Mouse (Mus musculus) heart, embryonic 10.5 days (tissue): ENCODE measurements at regions not wholly inside any gene's neighbourhood (a gene's known extent, or its start where the extent isn't known, plus 50 kb on each side); places are given as distances from the start of the nearest gene placed in this dataset.

ENCODE experiments used
- DNase-seq: peaks from one replicate; pipeline ENCODE4 v3.0.0-alpha.2; 2017; ENCODE audit warnings: low spot score
- H3K27ac ChIP-seq: fragments of 300-500 bp; sonication (generic); 2 replicates; pipeline ENCODE4 v1.5.1; 2016; ENCODE audit warnings: mild to moderate bottlenecking
- H3K27me3 ChIP-seq: fragments of 300-500 bp; sonication (generic); 2 replicates; pipeline ENCODE4 v1.6.1; 2016; ENCODE audit warnings: mild to moderate bottlenecking; ENCODE audit not compliant: poor library complexity, insufficient read depth, severe bottlenecking
- H3K36me3 ChIP-seq: fragments of 300-500 bp; sonication (generic); 2 replicates; pipeline ENCODE4 v1.6.1; 2016; ENCODE audit warnings: mild to moderate bottlenecking, moderate library complexity
- H3K4me1 ChIP-seq: fragments of 300-500 bp; sonication (generic); 2 replicates; pipeline ENCODE4 v1.6.1; 2016; ENCODE audit warnings: mild to moderate bottlenecking
- H3K4me3 ChIP-seq: fragments of 300-500 bp; sonication (generic); 2 replicates; pipeline ENCODE4 v1.5.1; 2016; ENCODE audit warnings: mild to moderate bottlenecking, moderate library complexity
- H3K9me3 ChIP-seq: fragments of 300-500 bp; sonication (generic); 2 replicates; pipeline ENCODE4 v1.6.1; 2016; ENCODE audit warnings: mild to moderate bottlenecking, moderate library complexity
- WGBS: fragments of 180-500 bp; shearing (Covaris S2); methylation state at CpG from one replicate; pipeline ENCODE4 v1.1.7; 2016; 5-methylcytosine and 5-hydroxymethylcytosine counted together

DNA sequence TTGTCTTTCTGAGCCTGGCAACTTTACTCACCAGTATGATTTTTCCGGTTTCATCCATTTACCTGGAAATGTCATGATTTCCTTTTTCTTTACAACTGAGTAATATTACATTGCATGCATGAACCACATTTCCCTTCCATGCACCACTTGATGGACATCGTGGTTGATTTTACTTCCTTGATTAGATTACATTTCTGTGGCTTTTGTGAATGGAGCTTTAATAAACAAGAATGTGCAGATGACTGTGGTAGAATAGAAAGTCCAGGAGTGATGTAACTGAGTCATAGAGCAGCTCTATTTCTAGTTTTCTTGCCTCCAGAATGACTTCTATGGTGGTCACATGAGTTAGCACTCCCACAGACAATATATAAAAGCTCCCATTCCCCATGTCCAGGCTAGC, 75.2 kb downstream of the Chst2 start:
- H3K36me3 ChIP-seq: no peaks in the 10 kb centered on the region
- H3K4me1 ChIP-seq: peaks cover 12% of the 10 kb centered on the region
- no peaks in the 10 kb centered on the region for H3K9me3 ChIP-seq
- no peak for DNase-seq
- WGBS: 86% methylated on average over 2 of the region's 2 CpGs
- H3K4me3 ChIP-seq: no peak overlapping the region
- H3K27me3 ChIP-seq: no peaks in the 10 kb centered on the region
- H3K27ac ChIP-seq: no peak overlapping the region

DNA sequence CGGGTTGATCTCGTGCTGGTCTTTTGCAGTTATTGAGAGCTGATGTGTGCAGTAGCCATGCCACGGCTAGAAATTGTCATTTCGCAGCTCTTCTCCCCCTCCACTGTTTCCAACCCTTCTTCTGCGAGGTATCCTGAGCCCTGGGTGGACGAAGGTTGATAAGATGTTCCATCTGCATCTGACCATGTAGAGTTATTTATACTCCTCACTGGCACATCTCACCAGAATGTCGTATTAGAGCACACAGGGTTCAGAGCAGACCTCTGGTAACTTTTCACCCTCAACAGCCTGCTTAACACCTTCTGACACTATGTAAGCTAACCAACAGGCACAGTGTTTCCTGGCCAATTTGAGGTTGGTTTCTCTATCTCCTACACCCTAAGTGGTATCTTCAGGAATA, 76.4 kb downstream of the Chst2 start:
- H3K27me3 ChIP-seq: no peaks in the 10 kb centered on the region
- H3K9me3 ChIP-seq: no peaks in the 10 kb centered on the region
- WGBS: 73% methylated on average over 7 of the region's 7 CpGs
- peaks cover 12% of the 10 kb centered on the region for H3K4me1 ChIP-seq
- H3K27ac ChIP-seq: no peak overlapping the region
- no peaks in the 10 kb centered on the region for H3K36me3 ChIP-seq
- no peak for DNase-seq
- H3K4me3 ChIP-seq: no peak overlapping the region

DNA sequence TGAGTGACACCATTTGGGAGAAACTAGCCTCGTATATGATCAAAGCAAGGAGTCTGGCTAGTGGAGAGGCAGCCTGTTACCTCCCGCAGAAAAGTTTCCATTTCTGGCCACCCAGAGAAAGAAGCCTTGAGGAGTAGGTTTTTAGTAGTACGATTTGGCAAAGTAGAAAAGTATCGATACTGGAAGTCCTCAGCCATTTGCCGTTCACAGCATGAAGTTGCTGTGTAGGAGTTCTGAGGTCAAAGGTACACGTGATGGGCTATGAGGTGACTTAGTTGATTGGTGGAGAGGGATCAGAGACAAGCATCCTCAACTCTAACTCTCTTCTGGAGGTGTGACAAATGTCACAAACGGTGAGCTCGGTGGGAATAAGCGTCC, 77.5 kb downstream of the Chst2 start:
- no peaks in the 10 kb centered on the region for H3K27me3 ChIP-seq
- no peaks in the 10 kb centered on the region for H3K36me3 ChIP-seq
- H3K27ac ChIP-seq: no peak overlapping the region
- peaks cover 12% of the 10 kb centered on the region for H3K4me1 ChIP-seq
- H3K4me3 ChIP-seq: no peak overlapping the region
- 36% methylated on average over 9 of the region's 9 CpGs for WGBS
- DNase-seq: no peak
- no peaks in the 10 kb centered on the region for H3K9me3 ChIP-seq

DNA sequence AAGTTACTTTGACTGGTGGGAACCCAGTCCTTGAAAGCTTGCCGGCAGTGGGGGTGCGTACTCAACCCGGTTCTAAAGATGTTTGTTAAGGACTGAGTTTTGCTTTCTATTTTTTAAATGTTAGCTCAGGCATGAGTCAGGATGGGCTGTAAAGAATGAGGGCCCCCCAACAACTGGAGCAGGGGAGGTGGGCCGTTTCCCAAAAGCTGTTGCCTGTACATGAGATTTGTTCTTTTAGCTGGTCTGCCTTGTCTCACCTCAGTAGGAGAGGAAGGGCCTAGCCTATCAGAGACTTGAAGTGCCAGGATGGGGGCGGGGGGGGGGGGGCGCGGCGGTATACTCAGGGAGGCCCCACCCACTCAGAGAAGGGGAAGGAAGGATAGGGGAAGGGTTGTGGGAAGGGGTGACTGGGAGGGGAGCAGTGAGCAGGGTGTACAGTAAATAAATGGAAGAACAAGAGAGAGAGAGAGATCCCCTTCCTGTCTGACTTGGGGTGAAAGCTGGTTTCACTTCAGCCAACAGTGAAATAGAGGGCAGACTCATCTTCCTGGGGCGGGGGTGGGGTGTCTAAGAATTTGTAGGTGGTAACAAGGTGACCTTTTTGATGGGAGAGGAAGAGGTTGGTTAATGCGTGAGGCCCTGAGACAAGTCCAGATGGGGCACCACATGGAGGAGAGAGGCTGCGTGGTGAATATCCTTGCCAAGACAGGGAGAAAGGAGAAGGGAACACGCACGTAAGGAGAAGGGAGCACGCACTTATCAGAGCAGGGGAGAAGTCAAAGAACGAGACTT, 78.1 kb downstream of the Chst2 start:
- 50% methylated on average over 12 of the region's 15 CpGs for WGBS
- peaks cover 12% of the 10 kb centered on the region for H3K4me1 ChIP-seq
- H3K36me3 ChIP-seq: no peaks in the 10 kb centered on the region
- H3K27me3 ChIP-seq: no peaks in the 10 kb centered on the region
- no peaks in the 10 kb centered on the region for H3K9me3 ChIP-seq
- no peak for DNase-seq
- H3K27ac ChIP-seq: 0 out of 2 replicates have a peak overlapping the region, but pooled peaks have one; percentile 52
- H3K4me3 ChIP-seq: no peak overlapping the region; the same call in 1 of the 2 replicates

DNA sequence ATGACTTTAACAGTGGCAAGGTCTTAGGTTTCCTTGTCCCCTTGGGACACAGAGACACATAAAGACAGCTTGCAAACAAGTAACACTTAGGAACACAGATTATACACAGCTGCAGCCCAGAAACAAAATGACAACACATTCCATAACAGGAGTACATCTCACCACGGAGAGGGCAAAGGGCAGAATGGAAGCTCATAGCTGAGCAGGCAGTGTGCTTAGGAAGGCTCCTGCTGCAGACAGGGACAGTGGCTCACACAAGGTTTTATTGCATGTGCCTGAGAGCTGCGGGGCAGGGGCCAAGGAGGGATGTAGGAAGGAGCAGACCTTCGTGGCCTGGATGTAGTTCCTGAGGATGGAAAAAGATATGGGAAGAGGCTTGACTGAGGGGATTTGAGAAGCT, 78.8 kb downstream of the Chst2 start:
- no peak for DNase-seq
- 51% methylated on average over 3 of the region's 3 CpGs for WGBS

DNA sequence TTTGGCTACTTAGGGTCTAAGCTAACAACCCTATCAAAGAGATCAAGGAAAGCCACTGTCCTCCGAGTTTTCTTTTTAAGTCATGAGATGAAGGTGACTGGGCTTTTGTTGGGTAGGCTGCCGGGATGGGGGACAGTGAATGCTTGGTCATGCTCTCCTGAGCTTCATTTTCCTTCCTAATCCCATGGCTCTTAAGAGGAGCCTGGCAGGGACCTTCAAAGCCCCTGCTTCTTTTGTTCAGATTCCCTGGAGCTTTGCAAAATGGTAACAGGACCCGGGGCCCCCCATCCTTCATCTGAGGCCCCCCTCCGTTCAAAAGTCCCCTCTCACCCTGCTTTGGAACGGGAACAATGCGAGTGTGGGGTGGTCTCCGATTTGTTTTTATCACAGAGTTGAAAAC, 82.9 kb downstream of the Chst2 start:
- H3K36me3 ChIP-seq: no peaks in the 10 kb centered on the region
- H3K27ac ChIP-seq: no peak overlapping the region
- 62% methylated on average over 7 of the region's 7 CpGs for WGBS
- H3K4me1 ChIP-seq: peaks cover 9% of the 10 kb centered on the region
- DNase-seq: no peak
- no peaks in the 10 kb centered on the region for H3K9me3 ChIP-seq
- no peak overlapping the region for H3K4me3 ChIP-seq
- H3K27me3 ChIP-seq: no peaks in the 10 kb centered on the region

More for the DNA sequence above, 78.8 kb downstream of the Chst2 start:
- H3K4me1 ChIP-seq: peaks cover 12% of the 10 kb centered on the region
- H3K27ac ChIP-seq: no peak overlapping the region
- H3K9me3 ChIP-seq: no peaks in the 10 kb centered on the region
- no peak overlapping the region for H3K4me3 ChIP-seq
- no peaks in the 10 kb centered on the region for H3K36me3 ChIP-seq
- no peaks in the 10 kb centered on the region for H3K27me3 ChIP-seq

DNA sequence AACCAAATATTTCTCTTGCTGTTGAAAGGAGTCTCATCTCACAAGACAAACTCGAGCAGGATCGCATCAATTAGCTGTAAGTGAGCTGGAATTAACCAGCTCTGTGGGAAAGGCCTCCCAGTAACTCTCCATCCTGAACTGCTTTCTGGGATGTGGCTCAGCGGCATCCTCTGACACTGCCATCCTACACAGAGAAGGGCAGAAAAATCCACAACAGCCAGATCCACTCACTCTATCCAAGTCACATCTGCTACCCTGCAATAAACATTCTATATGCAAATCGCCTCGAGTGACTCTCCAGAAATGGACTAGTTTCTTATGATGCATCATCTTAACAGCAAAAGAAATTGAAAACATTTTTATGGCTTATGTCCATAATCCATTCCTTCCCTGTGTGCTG, 83.6 kb downstream of the Chst2 start:
- no peak overlapping the region for H3K4me3 ChIP-seq
- no peak for DNase-seq
- no peaks in the 10 kb centered on the region for H3K36me3 ChIP-seq
- no peak overlapping the region for H3K27ac ChIP-seq
- H3K27me3 ChIP-seq: no peaks in the 10 kb centered on the region
- no peaks in the 10 kb centered on the region for H3K9me3 ChIP-seq
- peaks cover 1% of the 10 kb centered on the region; the same call in 1 of the 2 replicates for H3K4me1 ChIP-seq
- WGBS: 82% methylated on average over 5 of the region's 5 CpGs

DNA sequence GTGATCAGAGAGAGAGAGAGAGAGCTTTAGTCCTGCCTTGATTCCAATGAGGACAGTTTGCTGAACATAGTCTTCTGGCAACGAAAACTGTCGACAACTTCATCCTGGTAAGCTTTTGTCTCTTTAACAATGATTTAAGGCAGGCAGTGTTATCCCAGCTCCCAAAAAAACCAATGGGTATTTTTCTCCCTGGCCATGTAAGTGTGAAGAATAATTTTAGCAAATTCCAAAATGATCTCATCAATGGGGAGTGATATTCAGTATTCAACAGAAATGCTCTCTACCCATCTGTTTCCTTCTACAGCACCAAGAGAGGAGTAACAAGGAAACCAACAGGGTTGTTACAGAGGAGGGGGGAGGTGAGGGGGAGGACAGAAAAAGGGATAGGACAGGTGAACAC, 84.5 kb downstream of the Chst2 start:
- Histone ChIP-seq H3K27me3 (no peaks in the 10 kb centered on the region), H3K4me1 (no peaks in the 10 kb centered on the region), H3K9me3 (no peaks in the 10 kb centered on the region), H3K4me3 (no peak overlapping the region), H3K36me3 (no peaks in the 10 kb centered on the region), H3K27ac (no peak overlapping the region)
- DNase-seq: no peak
- 92% methylated on average over 2 of the region's 2 CpGs for WGBS

DNA sequence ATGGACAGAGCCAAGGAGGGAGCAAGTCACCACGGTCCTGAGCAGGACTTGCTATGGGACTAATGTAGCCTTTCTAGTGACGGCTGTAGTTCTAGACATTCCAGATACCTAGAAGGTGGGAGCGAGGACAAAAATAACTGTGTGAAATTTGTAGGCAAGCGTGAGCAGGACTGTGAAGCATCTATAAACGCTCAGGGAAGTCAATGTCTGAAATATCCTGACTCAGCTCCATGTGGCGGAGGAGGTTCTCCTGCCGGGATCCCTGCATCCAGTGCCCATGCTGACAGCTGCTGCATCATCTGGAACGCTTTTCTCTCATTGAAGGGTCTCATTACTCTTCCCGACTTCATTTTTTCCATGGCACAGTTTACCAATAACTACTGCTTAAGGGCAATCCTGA, 87.6 kb downstream of the Chst2 start:
- no peaks in the 10 kb centered on the region for H3K9me3 ChIP-seq
- no peaks in the 10 kb centered on the region for H3K27me3 ChIP-seq
- H3K27ac ChIP-seq: no peak overlapping the region
- no peaks in the 10 kb centered on the region for H3K4me1 ChIP-seq
- no peak overlapping the region for H3K4me3 ChIP-seq
- 83% methylated on average over 9 of the region's 9 CpGs for WGBS
- DNase-seq: no peak
- no peaks in the 10 kb centered on the region for H3K36me3 ChIP-seq

DNA sequence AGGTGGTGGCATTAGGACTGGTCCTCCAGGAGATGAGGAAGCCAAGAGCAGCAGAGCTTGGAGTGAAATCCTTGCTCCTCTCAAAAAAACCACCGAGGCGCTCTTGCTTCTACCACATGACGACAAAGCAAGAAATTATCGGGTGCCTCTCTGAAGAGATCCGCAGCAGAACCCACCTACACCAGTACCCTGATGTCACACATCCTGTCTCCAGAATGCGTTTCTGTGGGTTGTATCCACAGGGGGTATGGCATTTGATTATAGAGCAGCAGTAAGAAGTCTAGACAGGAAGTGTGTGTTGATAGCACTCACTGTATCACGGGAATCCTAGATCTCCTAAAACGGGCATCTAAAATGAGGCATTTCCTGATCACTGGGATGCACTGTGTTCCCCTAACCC, 89.8 kb downstream of the Chst2 start:
- no peaks in the 10 kb centered on the region for H3K4me1 ChIP-seq
- 61% methylated on average over 8 of the region's 8 CpGs for WGBS
- H3K27me3 ChIP-seq: no peaks in the 10 kb centered on the region
- H3K9me3 ChIP-seq: no peaks in the 10 kb centered on the region
- H3K36me3 ChIP-seq: no peaks in the 10 kb centered on the region
- no peak for DNase-seq
- no peak overlapping the region for H3K4me3 ChIP-seq
- H3K27ac ChIP-seq: no peak overlapping the region

DNA sequence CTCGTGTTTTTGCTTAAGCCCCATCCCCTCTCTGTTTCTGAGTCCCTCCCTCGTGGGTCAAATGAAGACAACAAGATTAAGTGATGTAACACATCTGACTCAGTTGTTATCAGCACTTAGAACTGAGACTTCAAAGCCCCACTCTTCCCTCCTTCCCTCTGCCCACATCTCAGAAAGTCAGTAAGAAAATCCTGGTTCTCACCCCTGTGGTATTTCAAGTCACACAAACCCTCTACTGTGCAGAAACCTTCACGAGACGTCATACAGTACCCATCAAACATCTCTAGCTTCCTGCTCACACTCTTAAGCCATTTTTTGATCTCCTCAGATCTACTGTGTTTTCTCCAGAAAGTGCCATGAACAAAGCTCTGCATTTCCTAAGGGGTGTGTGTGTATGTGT, 91.4 kb downstream of the Chst2 start:
- Histone ChIP-seq H3K27ac (no peak overlapping the region), H3K9me3 (no peaks in the 10 kb centered on the region), H3K4me1 (no peaks in the 10 kb centered on the region), H3K36me3 (no peaks in the 10 kb centered on the region), H3K27me3 (no peaks in the 10 kb centered on the region), H3K4me3 (no peak overlapping the region)
- 35% methylated on average over 4 of the region's 4 CpGs for WGBS
- DNase-seq: no peak

DNA sequence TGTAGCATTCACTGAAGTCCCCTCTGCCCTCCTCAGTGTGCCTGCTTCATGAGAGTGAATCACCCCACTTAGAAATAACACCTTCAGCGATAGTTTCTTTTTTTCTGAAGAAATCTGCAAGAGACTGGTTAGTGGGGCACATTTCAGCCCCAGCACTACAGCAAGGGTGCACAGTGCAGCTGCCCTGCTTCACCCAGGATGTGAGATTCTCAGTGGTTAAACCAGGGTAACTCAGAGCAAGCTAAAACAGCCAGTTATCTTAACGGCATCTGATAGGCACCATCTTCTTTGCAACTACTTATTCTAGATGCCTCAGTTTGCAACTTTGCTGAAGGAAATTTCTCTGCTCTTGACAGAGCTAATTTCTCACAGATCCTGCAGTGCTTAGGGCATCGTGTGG, 94.9 kb downstream of the Chst2 start:
- H3K9me3 ChIP-seq: no peaks in the 10 kb centered on the region
- no peaks in the 10 kb centered on the region for H3K36me3 ChIP-seq
- 68% methylated on average over 3 of the region's 3 CpGs for WGBS
- no peak overlapping the region for H3K27ac ChIP-seq
- H3K4me3 ChIP-seq: no peak overlapping the region
- no peaks in the 10 kb centered on the region for H3K27me3 ChIP-seq
- H3K4me1 ChIP-seq: no peaks in the 10 kb centered on the region
- no peak for DNase-seq

DNA sequence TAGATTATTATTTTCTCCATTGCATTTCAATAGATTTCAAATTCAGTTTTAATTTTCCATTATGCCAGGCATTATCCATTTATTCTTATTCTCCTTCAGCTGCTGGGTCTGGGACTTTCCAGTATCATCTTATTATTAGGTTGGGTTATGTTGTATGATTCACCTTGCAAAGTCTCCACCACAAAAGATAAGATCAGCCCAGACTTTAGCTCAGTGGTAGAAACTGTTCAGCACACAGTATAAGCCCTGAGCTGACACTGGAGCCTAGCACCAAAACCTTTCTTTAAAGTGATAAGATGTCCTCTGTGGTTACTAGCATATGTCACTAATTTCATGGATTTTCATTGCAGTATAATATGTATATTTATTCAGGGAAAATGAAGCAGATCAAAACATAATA, 117.5 kb downstream of the Chst2 start:
- Histone ChIP-seq H3K36me3 (no peaks in the 10 kb centered on the region), H3K9me3 (no peaks in the 10 kb centered on the region), H3K27me3 (no peaks in the 10 kb centered on the region), H3K4me1 (no peaks in the 10 kb centered on the region), H3K27ac (no peak overlapping the region), H3K4me3 (no peak overlapping the region)
- DNase-seq: no peak

DNA sequence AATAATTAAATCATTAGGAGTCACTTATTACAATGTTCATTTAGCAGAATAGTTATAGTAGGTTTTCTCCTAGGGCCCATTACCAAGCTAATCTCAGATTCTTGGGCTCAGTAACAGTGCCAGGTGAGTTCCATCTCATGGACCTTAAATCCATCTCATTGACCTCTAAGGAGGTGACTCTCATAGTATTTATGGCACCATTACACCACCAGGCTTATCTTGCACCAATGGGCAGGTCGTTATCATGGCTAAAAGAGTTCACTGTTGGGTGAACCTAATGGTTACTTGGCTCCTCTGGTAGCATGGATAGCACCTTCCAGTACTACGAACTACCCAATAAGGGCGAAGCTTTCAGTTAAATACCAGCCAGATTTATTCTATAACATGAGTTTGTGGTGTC, 123.5 kb downstream of the Chst2 start:
- no peak for DNase-seq
- no peaks in the 10 kb centered on the region for H3K27me3 ChIP-seq

More for the DNA sequence above, 123.5 kb downstream of the Chst2 start:
- Histone ChIP-seq H3K27ac (no peak overlapping the region), H3K4me3 (no peak overlapping the region), H3K9me3 (no peaks in the 10 kb centered on the region), H3K4me1 (peaks cover 8% of the 10 kb centered on the region; the same call in 1 of the 2 replicates), H3K36me3 (no peaks in the 10 kb centered on the region)
- WGBS: 83% methylated on average over 3 of the region's 3 CpGs
